Mouse (Mus musculus) CD4-positive naive resting alpha-beta T cell, adult 76 days (primary cell): ENCODE results near the gene Gm3012. TPM values are rescaled to one million over a fixed set of nuclear protein-coding genes. Genes with fewer than 3 reads are reported as not detected.

Experiments
- total RNA-seq: library from RNA; stranded (reverse); gene quantifications from one replicate; pipeline ENCODE4 v1.2.4, GENCODE M21; 2023

Gene Gm3012
- total RNA-seq: not detected

DNA sequence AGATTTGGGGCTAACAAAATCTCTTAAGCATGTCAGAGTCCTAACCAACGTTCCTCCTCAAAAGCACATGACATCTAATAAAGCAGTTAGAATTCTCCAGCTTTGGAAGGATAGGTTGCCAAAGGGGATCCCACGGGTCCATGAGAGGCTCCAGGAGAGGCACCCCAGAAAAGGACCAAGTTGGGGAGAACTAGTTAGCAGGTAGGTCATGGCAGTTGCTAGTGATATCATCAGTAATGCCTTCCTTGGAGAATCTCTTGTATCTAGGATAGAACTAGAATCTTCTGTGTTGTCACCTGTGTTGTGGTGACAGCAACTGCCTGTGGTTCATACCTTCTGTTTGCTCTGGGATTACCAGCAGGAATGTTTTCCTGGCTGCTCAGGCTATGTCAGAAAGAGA lies at the start of gene Gm3012:
Gm3012 (plus strand) TSS at position 301 of the 400 bp plus-strand sequence.

GRCm38 (mm10) chr14:3651730-3652129 lies 17.4 kb downstream of the Gm3012 start, which contains the start of gene Gm3020:
Gene Gm3020, plus strand, starts transcription at chr14:3652030.

DNA sequence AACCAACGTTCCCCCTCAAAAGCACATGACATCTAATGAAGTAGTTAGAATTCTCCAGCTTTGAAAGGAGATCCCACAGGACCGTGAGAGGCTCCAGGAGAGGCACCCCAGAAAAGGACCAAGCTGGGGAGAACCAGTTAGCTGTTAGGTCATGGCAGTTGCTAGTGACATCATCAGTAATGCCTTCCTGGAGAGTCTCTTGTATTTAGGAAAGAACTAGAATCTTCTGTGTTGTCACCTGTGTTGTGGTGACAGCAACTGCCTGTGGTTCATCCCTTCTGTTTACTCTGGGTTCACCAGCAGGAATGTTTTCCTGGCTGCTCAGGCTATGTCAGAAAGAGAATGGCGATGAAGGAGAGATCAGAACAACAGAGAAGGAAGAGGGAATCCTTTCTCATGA lies 54.2 kb downstream of the Gm3012 start, which contains the start of gene Gm3043:
Gm3043 (plus strand) TSS at position 301 of the 400 bp plus-strand sequence.

Other genes starting within 250 kb of the Gm3012 start
- not detected for gene Gm10413, start 239.4 kb upstream of the Gm3012 start, total RNA-seq
- not detected for gene Gm10409, start 221.9 kb upstream of the Gm3012 start, total RNA-seq
- not detected for gene Gm3005, start 206.4 kb upstream of the Gm3012 start, total RNA-seq
- not detected for gene Gm10408, start 185.1 kb upstream of the Gm3012 start, total RNA-seq
- gene Gm3020, start 17.5 kb downstream of the Gm3012 start, total RNA-seq: not detected
- gene Gm3043, start 54.3 kb downstream of the Gm3012 start, total RNA-seq: not detected
- not detected for gene Gm3002, start 175.6 kb downstream of the Gm3012 start, total RNA-seq
- gene Gm3033, start 211.7 kb downstream of the Gm3012 start, total RNA-seq: not detected
- not detected for gene Gm2916, start 249.7 kb downstream of the Gm3012 start, total RNA-seq